Mouse (Mus musculus) spleen, postnatal 14 days (tissue): ENCODE results near the gene Ppm1h.

ENCODE experiments used
- DNase-seq, 2 experiments: peaks; one replicate each; pipeline ENCODE4 v3.0.0; 2021 to 2022; ENCODE audit warnings: low spot score in 2 of 2

Gene Ppm1h

DNA sequence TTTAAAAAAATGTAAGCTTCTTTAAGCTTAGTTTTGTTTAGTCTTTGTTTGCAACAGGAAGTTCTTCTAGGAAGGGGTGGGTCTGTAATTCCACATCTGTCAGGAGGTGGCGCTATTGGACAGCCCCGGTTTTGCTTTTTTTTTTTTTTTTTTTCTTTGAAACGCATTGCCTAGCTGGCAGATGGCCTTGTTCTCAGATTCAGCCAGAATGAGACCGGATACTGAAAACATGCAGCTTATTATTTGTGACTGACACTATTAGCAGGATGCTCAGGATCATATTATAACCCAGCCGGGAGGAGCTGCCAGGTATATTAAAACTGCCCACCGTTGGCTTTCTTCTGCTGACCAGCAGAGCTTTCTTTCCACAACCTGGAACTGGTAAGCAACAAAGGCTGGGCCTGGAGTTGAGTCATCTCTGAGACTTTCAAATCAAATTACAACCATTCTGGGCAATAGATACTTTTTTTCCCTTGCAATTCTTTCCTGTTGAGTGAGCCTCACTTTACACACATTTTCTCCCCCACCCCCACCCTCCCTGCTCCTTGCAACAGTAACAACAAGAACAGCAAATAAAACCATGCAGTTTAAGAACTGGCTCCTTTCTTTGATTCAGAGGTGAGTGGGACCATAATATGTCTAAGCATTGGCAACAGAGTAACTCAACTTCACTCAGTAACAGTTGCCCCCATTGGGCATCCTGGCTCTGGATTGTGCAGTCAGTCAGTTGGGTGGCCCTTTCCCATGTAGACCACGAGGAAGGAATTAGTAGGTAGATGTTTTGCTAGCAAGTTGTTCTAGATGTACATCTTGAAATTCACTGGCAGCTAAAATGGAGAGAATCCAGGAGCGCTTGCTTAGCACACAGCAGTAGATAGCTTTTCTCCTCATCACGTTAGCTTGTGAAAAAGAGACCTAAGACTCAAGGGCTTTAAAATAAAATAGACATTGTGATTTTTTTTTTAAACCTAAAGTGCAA lies 128.9 kb downstream of the Ppm1h start:
- DNase-seq = peak; percentile 43 to 62

DNA sequence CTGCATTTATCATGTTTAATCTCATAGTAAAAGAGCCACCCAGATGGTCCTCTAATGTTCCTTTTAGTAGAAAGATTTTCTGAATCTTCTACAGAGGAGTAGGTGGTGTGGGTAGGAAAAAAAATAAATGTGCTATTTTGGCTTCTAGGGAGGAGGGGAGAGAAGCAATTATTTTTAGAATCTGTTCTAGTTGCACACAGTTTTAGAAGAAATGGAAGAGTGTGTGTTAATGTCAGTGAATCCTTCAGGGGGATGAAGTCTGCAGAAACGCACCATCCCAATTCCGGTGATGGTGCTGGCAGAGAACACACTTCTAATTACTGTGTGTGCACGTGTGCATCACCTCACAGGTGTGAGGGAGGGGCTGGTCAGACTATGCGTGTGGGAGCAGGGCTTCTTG lies 129.6 kb downstream of the Ppm1h start:
- no peak for DNase-seq

DNA sequence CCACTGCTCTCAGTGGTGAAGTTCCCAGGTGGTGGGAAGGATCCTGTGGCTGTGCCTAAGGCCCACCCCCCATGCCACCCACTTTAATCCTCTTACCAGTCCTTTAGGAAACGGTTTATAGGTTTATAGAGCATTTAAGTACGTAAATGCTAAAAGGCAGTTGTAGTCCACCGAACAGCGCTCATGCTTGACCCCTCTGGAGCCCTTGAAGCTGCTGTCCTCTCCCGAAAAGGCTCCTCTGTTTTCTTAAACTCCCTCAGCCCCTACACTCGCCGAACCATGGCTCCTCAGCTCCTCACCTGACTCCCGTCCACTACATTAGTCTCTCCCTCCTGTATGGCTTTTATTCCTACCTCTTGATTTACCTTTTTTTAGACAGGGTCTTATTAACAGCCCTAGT lies 131.3 kb downstream of the Ppm1h start:
- DNase-seq = no peak

DNA sequence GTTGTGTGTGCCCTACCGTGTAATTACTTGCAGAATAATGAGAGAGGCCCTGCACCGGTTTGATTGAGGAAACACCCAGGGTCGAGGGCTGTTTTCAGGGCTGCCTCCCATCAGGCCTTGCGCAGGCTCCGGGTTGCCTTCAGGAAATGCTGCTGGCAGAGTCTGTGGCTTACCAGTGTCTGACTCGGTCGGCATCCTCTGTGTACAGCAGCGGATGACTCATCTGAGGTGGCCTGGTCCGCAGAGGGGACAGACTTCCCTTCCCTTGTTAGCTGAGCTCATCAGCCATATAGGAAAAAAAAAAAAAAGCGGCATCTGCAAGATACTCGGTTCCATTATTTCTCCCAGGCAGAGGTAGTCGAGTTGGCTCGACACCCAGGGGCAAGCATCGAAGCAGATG lies 136.5 kb downstream of the Ppm1h start:
- peak; percentile 33 to 40 for DNase-seq

DNA sequence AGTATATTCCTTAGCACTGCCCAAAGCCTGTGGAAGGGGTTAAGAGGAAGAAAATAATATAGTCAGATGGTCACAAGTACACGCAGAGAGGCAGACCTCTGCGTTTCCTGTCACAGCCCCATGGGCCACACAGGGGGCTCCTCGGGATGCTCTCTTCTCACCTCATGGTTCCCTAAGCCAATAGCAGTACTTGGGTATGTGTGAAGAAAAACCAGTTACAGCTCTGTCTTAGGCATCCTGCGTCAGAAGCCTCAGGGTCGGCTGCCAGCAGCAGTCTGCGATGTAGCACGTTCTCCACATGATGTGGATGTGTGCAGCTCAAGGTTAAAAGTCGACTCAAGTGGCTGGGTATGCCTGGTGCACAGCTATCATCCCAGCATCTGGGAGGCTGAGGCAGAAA lies 139.2 kb downstream of the Ppm1h start:
- no peak for DNase-seq

DNA sequence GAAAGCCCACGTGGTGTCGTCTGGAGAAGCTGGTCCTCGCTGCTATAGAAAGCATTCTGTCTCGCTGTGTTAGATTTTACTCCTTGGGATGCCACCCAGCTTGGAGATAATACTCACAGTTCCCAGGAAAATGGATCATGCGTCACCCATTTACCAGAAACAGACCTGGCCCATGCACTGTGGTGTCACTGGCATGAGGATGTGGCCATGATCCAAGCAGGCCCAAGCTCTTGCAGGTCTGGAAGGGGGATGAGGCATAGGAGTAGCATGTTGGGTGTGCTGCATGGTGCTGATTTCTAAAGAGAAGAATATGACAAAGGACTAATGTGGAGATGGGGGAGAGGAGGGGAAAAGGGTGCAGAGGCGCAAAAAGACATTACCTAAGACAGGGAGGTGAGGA lies 141.2 kb downstream of the Ppm1h start:
- no peak for DNase-seq

DNA sequence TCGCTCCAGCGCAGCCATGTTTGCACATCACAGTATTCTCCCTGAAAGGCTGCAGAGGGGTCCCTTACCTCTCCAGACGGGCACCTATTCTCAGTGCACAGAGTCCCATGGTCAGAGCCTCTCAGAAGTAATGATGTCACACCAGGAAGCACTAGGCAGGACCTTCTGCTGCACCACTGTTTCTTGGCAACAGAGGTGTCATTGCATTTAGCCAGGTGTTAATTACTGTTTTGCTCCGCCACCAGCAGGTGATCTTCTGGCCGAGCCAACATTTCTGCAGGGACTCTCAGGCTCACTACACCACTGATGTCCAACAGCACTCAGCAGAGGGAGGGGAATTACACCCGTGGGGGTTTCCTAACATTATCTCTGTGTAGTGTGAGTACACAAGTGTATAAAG lies 143.0 kb downstream of the Ppm1h start:
- no peak for DNase-seq

DNA sequence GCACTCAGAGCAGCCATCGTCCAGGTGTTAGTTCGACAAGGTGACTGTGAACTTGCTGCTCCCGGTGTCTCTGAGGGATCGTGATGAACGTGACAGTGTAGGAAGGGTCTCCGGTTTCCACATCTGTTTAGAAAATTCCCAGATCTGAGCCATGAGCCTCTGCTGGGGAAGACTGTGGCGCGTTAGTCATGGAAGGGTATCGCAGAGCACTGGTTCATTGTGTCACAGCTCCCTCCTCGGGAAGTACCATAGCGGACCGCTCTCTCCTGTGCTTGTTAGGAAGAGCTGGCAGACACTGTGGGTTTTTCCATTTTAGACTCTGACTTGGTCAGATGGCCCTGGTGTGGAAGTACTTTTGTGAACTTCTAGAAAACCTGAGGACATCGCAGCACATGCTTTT lies 145.1 kb downstream of the Ppm1h start:
- DNase-seq = no peak

DNA sequence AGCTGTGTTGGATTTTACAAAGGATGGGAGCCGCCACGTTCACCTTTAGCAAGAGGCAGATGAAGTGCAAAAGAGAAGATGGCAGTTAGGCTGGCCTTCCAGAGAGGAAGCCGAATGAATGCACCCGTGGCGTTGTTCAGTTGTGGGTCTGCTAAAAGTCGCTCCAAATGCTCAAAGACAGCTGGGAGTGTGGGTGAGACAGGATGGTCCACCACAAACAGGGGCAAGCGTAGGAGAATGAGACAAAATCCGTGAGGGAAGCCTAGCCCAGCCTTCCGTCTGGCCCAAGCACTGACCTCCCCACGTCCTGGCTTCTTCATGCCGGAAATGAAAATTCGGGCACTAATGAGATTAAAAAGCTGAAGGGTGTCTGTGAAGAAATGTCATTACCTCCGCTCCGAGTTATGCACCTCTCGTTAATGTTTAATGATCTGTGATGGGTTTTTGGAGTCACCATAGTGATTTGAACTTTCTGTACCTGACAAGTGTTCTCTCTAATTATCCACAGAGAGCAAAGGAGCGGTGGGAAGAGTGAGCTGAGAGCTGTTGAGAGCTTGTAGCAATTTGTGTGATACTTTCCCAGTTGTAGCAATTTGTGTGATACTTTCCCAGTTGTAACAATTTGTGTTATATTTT lies 148.3 kb downstream of the Ppm1h start:
- no peak for DNase-seq

DNA sequence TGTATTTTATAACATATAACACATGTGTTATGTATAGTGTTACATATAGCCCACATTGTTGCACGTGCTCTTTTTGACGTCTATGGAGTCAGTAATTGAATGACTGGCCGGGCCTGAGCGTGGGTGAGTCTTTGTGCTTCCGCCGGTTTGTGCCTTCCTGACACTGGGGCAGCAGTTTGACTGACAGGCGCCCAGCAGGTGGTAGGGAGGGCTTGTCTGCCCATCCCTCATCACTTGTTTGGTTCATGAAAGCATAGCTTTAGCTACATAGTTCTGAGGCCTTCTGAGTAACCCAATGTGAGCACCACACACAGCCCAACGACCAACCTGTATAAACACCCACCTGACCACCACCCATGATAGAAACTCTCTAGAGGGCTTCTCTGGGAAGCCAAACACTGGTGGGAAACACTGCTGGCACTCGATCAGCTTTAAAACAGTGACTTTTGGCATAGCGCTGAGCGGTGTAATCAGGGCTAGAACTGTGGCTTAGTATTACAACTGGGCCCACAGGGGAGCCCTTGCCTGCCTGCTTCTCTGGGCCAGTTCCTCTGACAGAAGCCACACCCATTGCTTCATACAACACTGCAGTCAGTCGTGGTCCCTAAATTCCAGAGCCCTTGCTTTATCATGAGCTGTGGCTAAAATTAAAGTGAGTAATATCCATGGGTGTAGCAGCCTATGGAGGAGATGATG lies 149.3 kb downstream of the Ppm1h start:
- no peak for DNase-seq

DNA sequence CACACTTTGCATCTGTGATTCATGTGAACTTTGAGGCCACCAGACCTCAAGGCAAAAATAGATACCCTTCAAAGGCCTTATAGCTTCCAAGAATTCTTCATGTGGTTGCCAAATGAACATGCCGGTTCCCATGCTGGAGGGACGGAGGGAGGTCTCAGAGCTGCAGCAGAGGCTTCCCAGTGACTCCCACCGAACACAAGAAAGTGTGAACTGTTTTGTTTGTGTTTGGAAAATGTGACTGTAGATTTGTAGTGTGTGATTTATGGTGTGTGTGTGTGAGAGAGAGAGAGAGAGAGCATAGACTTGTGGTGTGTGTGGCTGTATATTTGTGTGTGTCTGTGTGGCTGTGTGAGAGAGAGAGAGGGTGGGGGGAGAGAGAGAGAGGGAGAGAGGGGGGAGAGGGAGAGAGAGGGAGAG lies 151.2 kb downstream of the Ppm1h start:
- DNase-seq = no peak

DNA sequence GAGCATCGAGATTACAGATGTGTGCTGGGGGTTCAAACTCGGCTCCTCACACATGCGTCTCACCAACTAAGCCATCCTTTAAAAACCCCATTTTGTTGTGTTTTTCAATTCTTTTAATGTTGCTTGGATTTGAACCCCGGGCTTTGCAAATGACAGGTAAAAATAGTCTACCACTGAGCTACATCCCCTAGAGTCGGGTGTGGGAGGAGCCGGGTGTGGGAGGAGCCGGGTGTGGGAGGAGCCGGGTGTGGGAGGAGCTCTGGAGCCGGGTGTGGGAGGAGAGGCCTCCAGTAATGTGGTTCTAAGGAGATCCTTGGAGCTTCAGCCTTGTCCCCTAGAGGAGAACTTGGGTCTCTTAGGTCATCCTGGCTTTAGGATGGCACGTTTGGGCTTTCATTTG lies 152.1 kb downstream of the Ppm1h start:
- no peak for DNase-seq

DNA sequence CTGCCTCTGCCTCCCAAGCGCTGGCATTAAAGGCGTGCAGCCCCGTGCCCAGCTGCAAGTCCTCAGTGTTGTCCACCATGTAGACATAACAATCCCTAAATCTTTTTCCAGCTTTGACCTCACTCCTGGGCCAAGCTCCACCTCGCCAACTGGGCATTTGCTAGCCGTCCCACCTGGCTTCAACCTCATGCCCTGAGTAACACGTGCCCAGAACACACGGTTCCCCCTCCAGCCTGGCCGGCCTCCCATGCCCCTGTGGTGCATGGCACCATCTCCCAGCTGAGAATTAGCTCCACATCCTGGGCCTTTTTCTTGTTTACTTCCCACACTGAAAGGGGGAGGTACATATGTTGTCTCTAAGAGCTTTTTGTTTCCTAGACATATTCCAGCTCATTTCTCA lies 163.5 kb downstream of the Ppm1h start:
- no peak for DNase-seq

DNA sequence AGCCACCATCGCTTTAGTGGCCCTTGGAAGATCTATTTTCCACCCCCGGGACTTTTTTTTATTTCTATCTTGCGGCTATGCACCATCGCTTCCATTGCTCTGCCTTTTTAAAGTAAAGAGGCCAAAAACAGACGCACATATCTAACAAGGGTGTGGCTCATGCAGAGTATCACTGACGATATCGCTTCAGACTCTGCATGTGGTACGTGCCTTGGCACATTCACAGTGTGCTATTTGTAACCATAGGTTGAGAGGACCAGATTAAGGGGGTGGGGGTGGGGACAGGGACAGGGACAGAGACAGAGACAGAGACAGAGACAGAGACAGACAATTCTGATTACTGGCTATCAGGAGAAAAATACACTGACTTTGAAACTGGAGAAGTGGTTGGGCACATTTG lies 164.4 kb downstream of the Ppm1h start:
- DNase-seq = no peak

DNA sequence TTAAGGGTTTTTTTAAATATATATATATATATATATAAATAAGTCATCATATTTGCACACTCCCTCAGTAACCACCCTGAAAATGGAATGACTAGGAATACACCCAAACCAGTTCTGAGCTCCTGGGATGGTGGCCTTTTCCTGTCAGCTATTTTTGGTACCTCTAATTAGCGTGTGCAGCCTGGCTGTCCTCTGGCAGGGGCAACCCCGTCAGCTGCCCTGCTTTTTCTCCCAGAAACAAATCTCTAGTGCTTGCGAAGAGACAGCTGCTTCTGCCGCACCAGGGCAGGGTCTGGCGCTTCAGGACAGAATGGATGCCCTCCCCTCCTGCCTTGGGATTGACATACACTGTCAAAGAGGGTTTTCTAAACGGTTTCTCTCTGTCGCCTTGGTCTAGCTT lies 166.9 kb downstream of the Ppm1h start:
- DNase-seq = no peak

DNA sequence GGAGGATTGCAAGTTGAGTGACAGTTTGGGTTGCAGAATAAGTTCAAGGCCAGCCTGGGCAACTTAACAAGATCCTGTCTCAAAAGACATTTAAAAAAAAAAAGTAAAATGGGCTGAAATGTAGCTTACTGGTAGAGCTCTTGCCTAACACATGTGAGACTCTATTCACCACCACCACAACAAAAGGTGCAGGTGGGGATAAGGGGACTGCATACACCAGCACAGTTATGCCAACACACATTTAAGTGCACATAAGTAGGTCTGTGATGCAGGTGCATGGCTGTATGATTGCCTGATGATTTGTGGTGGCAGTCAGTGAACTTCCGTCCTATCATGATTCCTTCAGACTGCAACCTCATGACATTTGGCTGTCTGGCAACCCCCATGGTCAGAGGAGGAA lies 167.9 kb downstream of the Ppm1h start:
- DNase-seq = no peak

DNA sequence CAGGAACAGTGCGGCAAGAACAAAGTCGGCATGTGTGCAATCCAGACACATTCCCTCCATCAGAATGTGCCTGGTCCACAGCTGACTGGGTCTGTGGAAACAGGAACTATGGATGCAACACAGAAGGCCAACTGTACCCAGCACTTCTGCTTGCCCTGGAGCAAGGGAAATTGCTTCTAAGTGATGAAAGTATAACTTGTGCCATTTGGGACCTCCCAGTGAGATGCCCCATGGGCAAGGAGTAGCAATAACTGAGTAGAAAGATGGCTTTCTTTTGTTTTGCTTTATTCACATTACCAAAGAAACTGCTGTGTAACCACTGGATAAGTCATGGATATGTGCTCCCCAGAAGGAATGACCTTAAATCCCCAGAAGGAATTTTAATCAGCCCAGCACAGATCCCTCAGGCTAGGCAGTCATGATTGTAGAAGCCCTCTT lies 169.5 kb downstream of the Ppm1h start:
- DNase-seq = no peak

DNA sequence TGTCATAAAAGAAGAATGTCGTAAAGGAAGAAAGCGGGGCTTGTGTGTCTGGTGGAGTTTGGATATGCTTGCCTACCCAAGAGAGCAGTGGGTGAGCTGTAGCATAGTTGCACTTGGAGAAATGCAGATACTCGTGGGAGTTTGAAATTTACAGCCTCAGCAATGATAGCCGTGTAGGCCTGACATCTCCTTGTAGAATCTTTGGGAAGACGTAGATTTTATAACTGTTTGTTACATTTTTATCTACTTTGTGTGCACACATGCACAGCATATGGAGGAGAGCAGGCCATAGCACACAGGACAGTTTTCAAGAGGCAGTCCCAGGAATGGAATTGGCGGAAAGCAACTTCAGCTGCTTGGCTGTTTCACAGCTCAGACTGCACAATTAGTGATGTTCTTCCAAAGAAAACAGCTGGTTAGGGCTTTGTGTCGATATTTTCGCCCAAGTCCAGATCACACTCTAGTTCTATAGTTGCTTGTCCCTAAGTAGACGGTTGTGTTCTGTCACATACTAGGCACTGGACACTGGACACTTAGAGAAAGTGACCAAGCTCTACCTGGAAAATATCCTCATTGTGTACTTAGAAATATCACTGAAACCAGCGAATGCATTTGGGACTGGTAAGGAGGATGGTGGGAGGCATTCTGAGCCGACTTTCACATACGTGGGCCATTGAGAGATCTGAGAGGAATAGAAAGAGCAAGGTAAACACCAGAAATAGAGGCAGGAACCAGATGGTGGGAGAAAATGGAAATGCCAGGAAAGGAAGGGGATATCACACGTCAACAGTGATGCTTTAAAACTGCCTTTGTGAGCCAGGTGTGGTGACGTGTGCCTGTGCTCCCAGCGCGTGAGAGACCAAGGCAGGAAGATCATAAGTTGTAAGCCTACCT lies 173.0 kb downstream of the Ppm1h start:
- no peak for DNase-seq

DNA sequence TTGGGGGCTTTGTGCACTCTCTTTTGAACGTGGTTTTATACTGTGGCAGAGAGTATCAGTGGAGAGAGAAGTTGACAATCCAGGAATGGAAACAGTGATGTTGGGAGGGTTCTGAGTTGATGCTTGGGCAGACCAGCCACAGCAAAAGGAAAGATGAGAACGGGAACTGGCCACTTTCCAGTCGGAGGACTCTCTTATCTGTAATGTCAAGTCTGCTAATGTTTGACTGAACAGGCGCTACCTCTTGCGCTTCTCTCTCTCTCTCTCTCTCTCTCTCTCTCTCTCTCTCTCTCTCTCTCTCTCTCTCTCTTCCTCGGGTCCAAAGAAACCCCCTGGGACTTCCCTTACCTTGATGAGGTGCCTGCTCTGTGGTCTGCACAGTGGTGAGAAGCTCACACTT lies 176.0 kb downstream of the Ppm1h start:
- no peak for DNase-seq

DNA sequence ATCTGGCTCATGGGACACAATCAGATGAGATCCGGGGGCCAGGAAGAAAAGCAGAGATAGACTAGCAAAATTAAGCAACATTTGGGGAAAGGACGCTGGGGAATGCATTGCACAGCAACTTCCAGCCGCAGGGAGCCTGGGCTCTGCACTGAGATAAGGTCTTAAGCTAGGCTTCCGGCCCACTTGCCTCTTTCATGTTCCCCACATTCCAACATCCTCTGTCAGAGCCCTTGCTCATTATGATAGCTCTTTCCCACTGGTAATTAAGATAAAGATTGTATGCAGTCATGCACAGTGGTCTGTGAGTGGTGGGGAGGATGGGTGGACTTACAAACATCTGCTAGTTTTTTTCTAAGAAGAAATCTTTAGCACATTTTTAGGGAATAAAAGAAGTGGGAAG lies 176.6 kb downstream of the Ppm1h start:
- no peak for DNase-seq

DNA sequence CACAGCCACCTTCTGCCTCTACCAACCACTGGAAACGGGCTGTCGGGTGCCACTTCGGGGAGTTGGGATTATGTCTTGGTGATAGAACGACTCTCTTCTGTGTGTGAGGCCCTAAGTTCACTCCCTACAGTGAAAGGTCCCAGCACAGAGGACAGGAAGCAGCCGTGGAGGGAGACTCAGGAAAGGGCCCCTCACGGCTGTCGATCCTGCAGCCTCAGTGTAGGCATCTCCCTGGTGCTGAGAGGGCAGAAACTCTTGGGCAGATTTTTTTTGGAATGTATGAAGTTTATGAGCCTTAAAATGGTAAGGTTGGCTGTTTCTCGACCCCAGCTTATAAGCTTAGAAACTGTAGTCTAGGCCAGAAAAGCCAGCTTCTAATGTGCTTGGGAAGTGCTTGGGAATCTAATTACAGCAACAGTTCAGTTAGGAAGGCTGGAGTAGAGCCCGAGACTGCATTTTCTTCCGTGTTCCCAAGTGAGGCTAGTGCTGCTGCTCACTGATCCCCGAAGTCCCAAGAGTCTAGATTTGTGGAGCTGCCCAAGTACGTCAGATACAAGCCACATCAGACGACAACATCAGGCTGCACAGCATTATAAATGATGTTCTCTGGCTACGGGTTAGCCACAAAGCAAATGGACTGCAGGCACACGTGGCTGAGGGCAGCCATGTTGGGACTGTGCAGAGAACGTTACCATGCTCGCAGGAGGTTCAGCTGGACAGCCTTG lies 177.6 kb downstream of the Ppm1h start:
- DNase-seq = no peak
